In genomic region chr11:103235702-103236101, GRCm38 (mm10) we compare ENCODE assay signal across 14 mouse cellular contexts. TPM values are rescaled to one million over a fixed set of nuclear protein-coding genes. Genes with fewer than 3 reads are reported as not detected.
DNase-seq lines count a peak whose midpoint lies in the region; ATAC-seq and TF ChIP-seq lines count a peak whose summit lies in the region.
"Had no signal": no experiment of that assay in that cellular context is flagged by ENCODE, and none has a peak within 500 bp of the region (broad histone marks: within the 10 kb centered on the region; RNA-seq: fewer than 3 reads in every experiment).

No protein-coding gene starts in this region.

- no peak for TF ChIP-seq CTCF in forebrain, postnatal 0 days (IDR thresholded peaks at IDR 0.05; ENCODE audit: low read depth)

- H3K9ac ChIP-seq in hindbrain, embryonic 15.5 days: no peak overlapping the region
- H3K9ac ChIP-seq in hindbrain, embryonic 14.5 days: no peak overlapping the region
- H3K9ac ChIP-seq in embryonic facial prominence, embryonic 13.5 days: 0 out of 2 replicates have a peak overlapping the region, but pooled peaks have one; percentile 17
- no peak overlapping the region for H3K9ac ChIP-seq in forebrain, postnatal 0 days

- H3K4me3 ChIP-seq in hindbrain, embryonic 15.5 days: no peak overlapping the region
- no peak overlapping the region for H3K4me3 ChIP-seq in hindbrain, embryonic 14.5 days (replicated peaks; ENCODE audit: low read length)
- H3K4me3 ChIP-seq in embryonic facial prominence, embryonic 13.5 days: no peak overlapping the region
- no peak overlapping the region for H3K4me3 ChIP-seq in limb, embryonic 10.5 days
- H3K4me3 ChIP-seq in forebrain, postnatal 0 days (ENCODE audit: low read depth, low read length): no peak overlapping the region
- H3K4me3 ChIP-seq: left cerebral cortex, adult 2 months had no signal

- 0 out of 2 replicates have a peak, but pooled peaks cover 6% of the 10 kb centered on the region for H3K4me1 ChIP-seq in hindbrain, embryonic 15.5 days (replicated peaks)
- no peaks in the 10 kb centered on the region for H3K4me1 ChIP-seq in hindbrain, embryonic 14.5 days (replicated peaks; ENCODE audit: control insufficient read depth, insufficient read depth, low read length)
- peaks cover 19% of the 10 kb centered on the region for H3K4me1 ChIP-seq in embryonic facial prominence, embryonic 13.5 days
- H3K4me1 ChIP-seq in limb, embryonic 10.5 days: peaks cover 9% of the 10 kb centered on the region
- H3K4me1 ChIP-seq in forebrain, postnatal 0 days (ENCODE audit: insufficient read depth): no peaks in the 10 kb centered on the region

- ATAC-seq in hindbrain, embryonic 15.5 days (ENCODE audit: low FRiP score, low read depth): peak; percentile 63; the same call in 1 of the 2 replicates
- ATAC-seq in hindbrain, embryonic 14.5 days (ENCODE audit: low FRiP score): no peak
- ATAC-seq in embryonic facial prominence, embryonic 13.5 days (ENCODE audit: insufficient number of reproducible peaks, insufficient read depth, low FRiP score, low TSS enrichment, low read depth): no peak
- no peak for ATAC-seq in forebrain, postnatal 0 days
- ATAC-seq: activated CD4-positive, CD25-positive, alpha-beta regulatory T cell, adult 4 months had no signal

- peaks cover 21% of the 10 kb centered on the region for H3K36me3 ChIP-seq in hindbrain, embryonic 15.5 days
- H3K36me3 ChIP-seq in hindbrain, embryonic 14.5 days (replicated peaks; ENCODE audit: control insufficient read depth, insufficient read depth): peaks cover 44% of the 10 kb centered on the region
- H3K36me3 ChIP-seq in embryonic facial prominence, embryonic 13.5 days: peaks cover 52% of the 10 kb centered on the region
- peaks cover 41% of the 10 kb centered on the region for H3K36me3 ChIP-seq in limb, embryonic 10.5 days
- H3K36me3 ChIP-seq in forebrain, postnatal 0 days (ENCODE audit: insufficient read depth): peaks cover 13% of the 10 kb centered on the region

- H3K27ac ChIP-seq in hindbrain, embryonic 15.5 days (replicated peaks): no peak overlapping the region
- no peak overlapping the region for H3K27ac ChIP-seq in hindbrain, embryonic 14.5 days
- no peak overlapping the region for H3K27ac ChIP-seq in embryonic facial prominence, embryonic 13.5 days
- 0 out of 2 replicates have a peak overlapping the region, but pooled peaks have one; percentile 7 for H3K27ac ChIP-seq in limb, embryonic 10.5 days
- no peak overlapping the region for H3K27ac ChIP-seq in forebrain, postnatal 0 days (ENCODE audit: low read depth, low read length)
- H3K27ac ChIP-seq: left cerebral cortex, adult 2 months had no signal

- H3K27me3 ChIP-seq in hindbrain, embryonic 15.5 days: no peaks in the 10 kb centered on the region
- no peaks in the 10 kb centered on the region for H3K27me3 ChIP-seq in hindbrain, embryonic 14.5 days (ENCODE audit: control insufficient read depth, insufficient read depth, low read length)
- no peaks in the 10 kb centered on the region for H3K27me3 ChIP-seq in embryonic facial prominence, embryonic 13.5 days
- no peaks in the 10 kb centered on the region for H3K27me3 ChIP-seq in limb, embryonic 10.5 days (ENCODE audit: low read depth, poor library complexity, severe bottlenecking)
- H3K27me3 ChIP-seq in forebrain, postnatal 0 days (ENCODE audit: insufficient read depth, low read length): no peaks in the 10 kb centered on the region
- H3K27me3 ChIP-seq: CH12.LX had no signal

- 65% methylated on average over 11 of the region's 11 CpGs for WGBS in hindbrain, embryonic 15.5 days
- 79% methylated on average over 11 of the region's 11 CpGs for WGBS in hindbrain, embryonic 14.5 days
- 71% methylated on average over 11 of the region's 11 CpGs for WGBS in embryonic facial prominence, embryonic 13.5 days
- 68% methylated on average over 11 of the region's 11 CpGs for WGBS in limb, embryonic 10.5 days
- 72% methylated on average over 11 of the region's 11 CpGs for WGBS in forebrain, postnatal 0 days

- H3K9me3 ChIP-seq in hindbrain, embryonic 15.5 days: no peaks in the 10 kb centered on the region
- no peaks in the 10 kb centered on the region for H3K9me3 ChIP-seq in hindbrain, embryonic 14.5 days (ENCODE audit: control insufficient read depth, low read length)
- H3K9me3 ChIP-seq in embryonic facial prominence, embryonic 13.5 days: 0 out of 2 replicates have a peak, but pooled peaks cover 3% of the 10 kb centered on the region
- H3K9me3 ChIP-seq in limb, embryonic 10.5 days (replicated peaks): no peaks in the 10 kb centered on the region
- H3K9me3 ChIP-seq in forebrain, postnatal 0 days (ENCODE audit: low read length): no peaks in the 10 kb centered on the region

- no peak overlapping the region for H3K4me2 ChIP-seq in hindbrain, embryonic 15.5 days
- no peak overlapping the region for H3K4me2 ChIP-seq in hindbrain, embryonic 14.5 days (replicated peaks)
- H3K4me2 ChIP-seq in embryonic facial prominence, embryonic 13.5 days: no peak overlapping the region
- H3K4me2 ChIP-seq in forebrain, postnatal 0 days (ENCODE audit: low read depth): no peak overlapping the region

- no peak for DNase-seq in hindbrain, embryonic 14.5 days (ENCODE audit: low spot score)
- peak; percentile 52 for DNase-seq in 3134 (ENCODE audit: extremely low read depth, insufficient read length, low spot score)
- no peak for DNase-seq in limb, embryonic 10.5 days (ENCODE audit: low spot score)
- no peak for DNase-seq in forebrain, postnatal 0 days
- DNase-seq in embryo, embryonic 11 days: no peak
- no peak for DNase-seq in natural killer cell, adult 2 months (ENCODE audit: low spot score in 2 of 2)
- DNase-seq: cerebellum, adult 8-10 months had no signal

RNA-seq across cellular contexts. Expression of gene Spata32, which starts 17.5 kb away (rescaled TPM):
- 0.99 and 1.4 TPM in 2 replicates for polyA plus RNA-seq in hindbrain, embryonic 15.5 days (2015; fragmentation: Nextera tagmentation; extraction: Ambion mirVana)
- polyA plus RNA-seq in hindbrain, embryonic 14.5 days (2014; fragmentation: Nextera tagmentation; extraction: Ambion mirVana): 0.29 and 0.31 TPM in 2 replicates
- polyA plus RNA-seq in embryonic facial prominence, embryonic 13.5 days (2015; fragmentation: Nextera tagmentation; extraction: Ambion mirVana): not detected in 2 replicates
- polyA plus RNA-seq in limb, embryonic 10.5 days (2016; fragmentation: Nextera tagmentation; extraction: Ambion mirVana): not detected in 2 replicates
- total RNA-seq in forebrain, postnatal 0 days (2014; rRNA removed): 0.57 and 0.62 TPM in 2 replicates
- polyA plus RNA-seq in forebrain, postnatal 0 days (2015; fragmentation: Nextera tagmentation; extraction: Ambion mirVana): 0.43 and 0.64 TPM in 2 replicates
- total RNA-seq: CH12.LX; megakaryocyte, adult 5-6 weeks had no signal
- polyA plus RNA-seq: activated CD4-positive, CD25-positive, alpha-beta regulatory T cell, adult 4 months; thymus, postnatal 0 days had no signal

RNA-seq across cellular contexts. Expression of gene 1700023F06Rik, which starts 27.3 kb away (rescaled TPM):
- 2.3 and 2.6 TPM in 2 replicates for polyA plus RNA-seq in hindbrain, embryonic 15.5 days (2015; fragmentation: Nextera tagmentation; extraction: Ambion mirVana)
- polyA plus RNA-seq in hindbrain, embryonic 14.5 days (2014; fragmentation: Nextera tagmentation; extraction: Ambion mirVana): 1.9 TPM in 2 replicates
- polyA plus RNA-seq in embryonic facial prominence, embryonic 13.5 days (2015; fragmentation: Nextera tagmentation; extraction: Ambion mirVana): 1.4 and 2.2 TPM in 2 replicates
- 0.29 and 0.30 TPM in 2 replicates for polyA plus RNA-seq in limb, embryonic 10.5 days (2016; fragmentation: Nextera tagmentation; extraction: Ambion mirVana)
- total RNA-seq in forebrain, postnatal 0 days (2014; rRNA removed): 0.71 TPM in 1 of 2 replicates, not detected in the other
- polyA plus RNA-seq in forebrain, postnatal 0 days (2015; fragmentation: Nextera tagmentation; extraction: Ambion mirVana): 3.0 and 3.1 TPM in 2 replicates
- total RNA-seq: CH12.LX; megakaryocyte, adult 5-6 weeks had no signal
- polyA plus RNA-seq: activated CD4-positive, CD25-positive, alpha-beta regulatory T cell, adult 4 months had no signal

RNA-seq across cellular contexts. Expression of gene Map3k14, which starts 31.6 kb away (rescaled TPM):
- polyA plus RNA-seq in hindbrain, embryonic 15.5 days (2015; fragmentation: Nextera tagmentation; extraction: Ambion mirVana): 3.3 and 4.8 TPM in 2 replicates
- polyA plus RNA-seq in hindbrain, embryonic 14.5 days (2014; fragmentation: Nextera tagmentation; extraction: Ambion mirVana): 2.9 and 4.0 TPM in 2 replicates
- polyA plus RNA-seq in embryonic facial prominence, embryonic 13.5 days (2015; fragmentation: Nextera tagmentation; extraction: Ambion mirVana): 4.4 and 5.5 TPM in 2 replicates
- polyA plus RNA-seq in limb, embryonic 10.5 days (2016; fragmentation: Nextera tagmentation; extraction: Ambion mirVana): 2.8 TPM in 2 replicates
- total RNA-seq in forebrain, postnatal 0 days (2014; rRNA removed): 3.2 and 5.8 TPM in 2 replicates
- polyA plus RNA-seq in forebrain, postnatal 0 days (2015; fragmentation: Nextera tagmentation; extraction: Ambion mirVana): 0.77 TPM in 2 replicates
